Mouse (Mus musculus) right cerebral cortex, postnatal 4 days (tissue): ENCODE measurements around the gene Zfp740.

Experiments used
- DNase-seq: peaks from one replicate; pipeline ENCODE4 v3.0.0-alpha.2; 2022

Zfp740 gene

GRCm38 (mm10) chr15:102249251-102249691 lies 46.2 kb downstream of the Zfp740 start:
- DNase-seq: peak; percentile 25

- no peak for DNase-seq
Measured at GRCm38 (mm10) chr15:102249967-102250366, 46.9 kb downstream of the Zfp740 start.

GRCm38 (mm10) chr15:102250521-102250920 lies 47.5 kb downstream of the Zfp740 start:
- no peak for DNase-seq

GRCm38 (mm10) chr15:102255547-102256255 lies 52.7 kb downstream of the Zfp740 start:
- DNase-seq: no peak

- peak; percentile 32 for DNase-seq
Measured at GRCm38 (mm10) chr15:102256431-102257201, 53.6 kb downstream of the Zfp740 start.

- DNase-seq: peak; percentile 34
Measured at GRCm38 (mm10) chr15:102257202-102258075, 54.4 kb downstream of the Zfp740 start, which contains the start of gene Rarg. Rarg (minus strand) TSS chr15:102257517.

GRCm38 (mm10) chr15:102258076-102258470 lies 55.0 kb downstream of the Zfp740 start:
- DNase-seq: no peak

GRCm38 (mm10) chr15:102258581-102259253 lies 55.7 kb downstream of the Zfp740 start:
- no peak for DNase-seq

- no peak for DNase-seq
Measured at GRCm38 (mm10) chr15:102262582-102262981, 59.5 kb downstream of the Zfp740 start.

- DNase-seq: no peak
Measured at GRCm38 (mm10) chr15:102263037-102263436, 60.0 kb downstream of the Zfp740 start.
